Mouse (Mus musculus) gastrocnemius, postnatal 36 days (tissue): ENCODE measurements around the gene Icam5. TPM values are rescaled to one million over a fixed set of nuclear protein-coding genes. Genes with fewer than 3 reads are reported as not detected.
"Not testable (repeated sequence)": the region's sequence is repeated elsewhere in the genome, so short reads cannot be mapped to it uniquely, and the experiment has no call there.

Source experiments
- DNase-seq, 2 experiments: peaks; one replicate each; pipeline ENCODE4 v3.0.0; 2022
- intact Hi-C: fragments of 180-260 bp; cut with DNase I; formaldehyde crosslinking; loops from one replicate; pipeline ENCODE4 v1.15.1; 2025
- total RNA-seq, 2 experiments: library from RNA; stranded (reverse); gene quantifications; 2 replicates each; pipeline ENCODE4 v1.2.3; 2021

The Icam5 gene
- total RNA-seq, 2 experiments from 2014 or later, result not detected

DNA sequence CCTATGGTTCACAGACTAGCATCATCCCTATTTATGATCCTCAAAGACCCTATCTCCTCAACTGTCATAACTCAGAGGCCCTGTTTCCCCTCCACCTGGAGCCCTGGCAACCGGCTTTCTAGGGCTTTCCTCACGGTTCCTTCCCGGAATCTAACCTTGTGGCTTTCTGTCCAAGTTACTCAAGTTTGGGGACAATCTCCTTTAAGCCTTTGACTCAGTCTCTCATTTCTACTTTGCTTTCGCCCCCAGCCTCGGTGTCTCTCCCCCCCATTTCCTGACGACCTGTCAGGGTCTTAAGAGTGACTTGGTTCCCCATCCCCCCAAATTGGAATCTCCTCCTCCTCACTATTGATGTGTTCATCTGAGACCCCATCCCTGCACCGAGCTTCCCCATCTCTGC is 618 bp downstream of the Icam5 start:
- intact Hi-C loops, result loop anchor here (5.0 kb wide), 1 partner anchor 105 kb away; no protein-coding TSS in a partner anchor

GRCm38 (mm10) chr9:21033136-21033535 is 1.3 kb downstream of the Icam5 start:
- intact Hi-C loops, result loop anchor here (5.0 kb wide), 1 partner anchor 104 kb away; no protein-coding TSS in a partner anchor
- peak; percentile 81 to 82 for DNase-seq

More for the DNA sequence above, 618 bp downstream of the Icam5 start:
- DNase-seq, result no peak

DNA sequence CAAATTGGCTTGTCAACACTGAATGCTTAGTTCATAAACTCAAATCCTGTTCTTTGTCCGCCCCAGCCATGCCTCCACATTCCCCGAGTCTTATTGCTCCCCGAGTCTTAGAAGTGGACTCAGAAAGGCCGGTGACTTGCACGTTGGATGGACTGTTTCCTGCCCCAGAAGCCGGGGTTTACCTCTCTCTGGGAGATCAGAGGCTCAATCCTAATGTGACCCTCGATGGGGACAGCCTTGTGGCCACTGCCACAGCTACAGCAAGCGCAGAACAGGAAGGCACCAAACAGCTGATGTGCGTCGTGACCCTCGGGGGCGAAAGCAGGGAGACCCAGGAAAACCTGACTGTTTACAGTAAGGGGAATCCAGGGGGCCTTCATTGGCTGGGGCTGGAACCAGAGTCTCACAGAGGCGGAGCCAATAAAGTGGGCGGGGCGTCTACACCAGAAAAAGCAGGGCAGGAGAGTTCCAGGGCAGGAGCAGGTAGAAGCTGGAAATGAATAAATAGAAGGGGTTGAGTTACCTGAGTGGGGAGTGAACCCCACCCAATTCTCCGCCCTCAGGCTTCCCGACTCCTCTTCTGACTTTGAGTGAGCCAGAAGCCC is 2.7 kb downstream of the Icam5 start:
- DNase-seq, result no peak
- intact Hi-C loops, result loop anchor here (5.0 kb wide), 1 partner anchor 103 kb away; no protein-coding TSS in a partner anchor

DNA sequence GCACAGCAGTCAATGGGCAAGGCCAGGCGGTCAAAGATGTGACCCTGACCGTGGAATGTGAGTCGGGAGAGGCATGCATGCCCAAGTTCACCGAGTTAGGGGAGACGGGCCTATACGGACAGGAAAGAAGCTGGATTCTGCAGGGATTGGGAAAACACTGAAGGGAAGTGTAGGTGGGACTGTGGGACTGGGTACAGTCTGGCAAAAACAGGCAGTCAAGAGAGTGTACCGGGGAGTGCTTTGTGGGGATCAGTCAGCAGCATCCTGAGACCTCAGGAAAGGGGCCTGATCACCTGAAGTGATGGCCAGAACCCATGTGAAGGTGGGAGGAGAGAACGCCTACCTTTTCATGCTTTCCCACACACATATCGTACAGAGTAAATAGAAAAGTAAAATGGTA is 3.7 kb downstream of the Icam5 start:
- no peak for DNase-seq
- intact Hi-C loops, result no loop called here

DNA sequence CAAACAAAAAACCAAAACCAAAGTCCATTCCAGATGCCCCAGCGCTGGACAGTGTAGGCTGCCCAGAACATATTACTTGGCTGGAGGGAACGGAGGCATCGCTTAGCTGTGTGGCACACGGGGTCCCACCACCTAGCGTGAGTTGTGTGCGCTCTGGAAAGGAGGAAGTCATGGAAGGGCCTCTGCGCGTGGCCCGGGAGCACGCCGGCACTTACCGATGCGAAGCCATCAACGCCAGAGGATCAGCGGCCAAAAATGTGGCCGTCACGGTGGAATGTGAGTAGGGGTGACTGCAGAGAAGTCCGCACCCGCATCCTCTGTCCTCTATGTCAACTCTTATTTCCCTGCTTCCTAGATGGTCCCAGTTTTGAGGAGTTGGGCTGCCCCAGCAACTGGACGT is 4.3 kb downstream of the Icam5 start:
- DNase-seq, result no peak
- intact Hi-C loops, result no loop called here

- no peak for DNase-seq
- intact Hi-C loops, result no loop called here
These were observed 4.8 kb downstream of the Icam5 start for GRCm38 (mm10) chr9:21036666-21037065.

- no peak for DNase-seq
- intact Hi-C loops, result no loop called here
These were observed 5.6 kb downstream of the Icam5 start for GRCm38 (mm10) chr9:21037481-21037891.

GRCm38 (mm10) chr9:21039779-21040178 is 7.9 kb downstream of the Icam5 start:
- DNase-seq, result no peak
- intact Hi-C loops, result no loop called here

GRCm38 (mm10) chr9:21041308-21041707 is 9.4 kb downstream of the Icam5 start:
- intact Hi-C loops, result no loop called here
- DNase-seq, result no peak

DNA sequence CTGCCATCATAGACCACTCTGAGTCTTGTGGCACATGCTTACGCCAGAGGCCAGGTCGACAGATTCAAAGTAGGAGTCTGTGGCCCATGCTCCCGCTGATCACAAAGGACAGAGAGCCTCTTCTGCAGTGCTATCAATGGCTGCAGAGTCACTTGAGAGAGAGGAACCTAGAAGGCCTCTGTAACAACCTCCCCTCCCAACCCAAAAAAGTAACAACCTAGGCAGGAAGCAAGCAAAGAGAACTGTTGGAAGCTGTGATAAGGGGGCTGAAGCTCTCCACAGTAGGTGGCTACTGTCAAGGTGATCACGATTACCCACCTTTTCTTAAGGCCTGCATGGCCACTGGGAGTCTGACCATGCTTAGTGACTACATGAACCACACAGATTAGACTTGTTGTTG is 11.7 kb downstream of the Icam5 start:
- no peak for DNase-seq
- intact Hi-C loops, result no loop called here

DNA sequence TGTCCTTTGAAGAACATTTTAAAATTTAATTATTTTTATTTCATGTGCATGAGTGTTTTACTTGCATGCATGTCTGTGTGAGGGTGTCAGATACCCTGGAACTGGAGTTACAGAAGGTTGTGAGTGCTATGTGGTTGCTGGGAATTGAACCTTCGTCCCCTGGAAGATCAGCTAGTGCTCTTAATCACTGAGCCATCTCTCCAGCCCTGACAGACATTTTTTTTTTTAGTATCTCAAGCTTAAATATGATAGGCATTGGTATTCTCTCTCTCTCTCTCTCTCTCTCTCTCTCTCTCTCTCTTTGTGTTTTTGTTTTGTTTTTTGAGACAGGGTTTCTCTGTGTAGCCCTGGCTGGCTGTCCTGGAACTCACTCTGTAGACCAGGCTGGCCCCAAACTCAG is 12.9 kb downstream of the Icam5 start:
- intact Hi-C loops, result not testable (repeated sequence)

GRCm38 (mm10) chr9:21045235-21045634 is 13.4 kb downstream of the Icam5 start:
- no peak for DNase-seq
- intact Hi-C loops, result no loop called here

More for the DNA sequence above, 12.9 kb downstream of the Icam5 start:
- not testable (repeated sequence) for DNase-seq

DNA sequence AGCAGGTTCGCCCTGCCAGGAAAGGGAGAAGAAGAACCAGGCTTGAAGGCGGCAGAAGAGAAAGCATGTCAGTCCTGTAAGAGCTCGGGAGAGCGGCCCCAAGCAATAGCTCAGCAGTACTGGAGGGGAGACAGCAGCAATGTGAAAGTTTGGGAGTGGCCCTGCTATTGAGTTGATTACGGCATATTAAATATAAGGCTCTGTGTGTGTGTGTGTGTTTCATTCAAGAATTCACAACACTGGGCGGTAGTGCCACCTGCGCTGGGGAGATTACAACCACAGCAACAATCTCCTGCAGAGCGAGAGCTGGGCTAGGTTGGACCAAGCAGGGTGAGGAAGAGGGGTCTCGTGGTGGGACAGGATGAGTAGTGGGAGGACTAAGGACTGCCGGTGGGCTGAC is 19.7 kb downstream of the Icam5 start:
- DNase-seq, result no peak
- intact Hi-C loops, result no loop called here

- intact Hi-C loops, result no loop called here
- DNase-seq, result no peak
These were observed 31.1 kb downstream of the Icam5 start for GRCm38 (mm10) chr9:21062928-21063327.

DNA sequence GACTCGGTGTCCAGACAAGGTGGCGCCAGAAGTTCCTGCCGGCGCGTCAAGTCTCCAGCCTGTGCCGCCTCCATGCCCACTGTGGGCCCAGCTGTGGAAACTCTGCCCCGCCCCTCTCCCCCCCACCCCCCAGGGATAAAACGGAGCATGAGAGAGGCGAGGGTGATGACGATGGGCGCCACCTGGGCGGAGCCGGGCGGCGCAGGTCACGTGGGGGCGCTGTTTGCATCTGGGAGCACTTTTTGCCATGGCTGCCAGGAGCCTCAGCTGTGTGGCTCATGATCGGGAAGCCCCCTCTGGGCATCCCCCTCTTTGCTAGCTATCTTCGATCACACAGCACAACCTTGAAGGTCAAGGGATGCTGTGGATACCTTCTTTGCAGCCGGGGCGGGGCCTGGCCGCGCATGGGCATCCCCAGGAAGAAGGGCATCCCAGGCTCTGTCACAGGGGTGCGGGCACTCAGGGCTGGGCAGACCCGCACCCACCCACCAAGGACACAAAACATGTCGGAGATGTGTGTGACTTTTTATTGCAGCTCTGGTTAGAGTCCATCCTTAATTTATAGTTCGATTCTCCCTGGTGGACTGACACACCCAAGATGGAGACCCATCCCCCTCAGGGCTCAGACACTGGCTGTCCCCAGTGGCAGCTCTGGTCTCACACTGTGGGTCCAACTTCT is 35.3 kb downstream of the Icam5 start, which contains the start of gene Zglp1:
Gene Zglp1, minus strand, starts transcription at position 88 of the 679 bp plus-strand sequence.
- intact Hi-C loops, result no loop called here

DNA sequence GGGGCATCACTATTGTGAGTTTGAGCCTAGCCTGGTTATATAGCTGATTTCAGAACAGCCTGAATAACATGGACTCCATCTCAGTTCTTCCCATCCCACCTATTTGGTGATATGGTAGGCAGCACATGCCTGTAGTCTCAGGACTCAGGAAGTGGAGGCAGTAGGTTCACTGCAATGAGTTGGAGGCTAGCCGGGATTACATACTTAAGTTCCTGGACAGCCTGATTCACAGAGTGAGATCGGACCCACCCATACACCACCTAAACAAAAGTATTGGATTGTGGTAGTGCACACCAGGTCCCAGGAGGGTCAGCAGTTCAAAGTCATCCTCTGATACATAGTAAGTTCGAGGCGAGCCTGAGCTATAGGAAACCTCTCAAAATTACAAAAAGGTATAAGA is 40.8 kb downstream of the Icam5 start:
- intact Hi-C loops, result no loop called here
- no peak for DNase-seq

More for the DNA sequence above, 35.3 kb downstream of the Icam5 start, which contains the start of gene Zglp1:
- no peak for DNase-seq

GRCm38 (mm10) chr9:21073044-21073840 is 41.4 kb downstream of the Icam5 start, which contains the start of the genes Gm49373 and Fdx1l:
Gene Gm49373, minus strand, starts transcription at chr9:21073096.
Gene Fdx1l, minus strand, starts transcription at chr9:21073614.
- peak; percentile 82 to 83 for DNase-seq
- intact Hi-C loops, result no loop called here

DNA sequence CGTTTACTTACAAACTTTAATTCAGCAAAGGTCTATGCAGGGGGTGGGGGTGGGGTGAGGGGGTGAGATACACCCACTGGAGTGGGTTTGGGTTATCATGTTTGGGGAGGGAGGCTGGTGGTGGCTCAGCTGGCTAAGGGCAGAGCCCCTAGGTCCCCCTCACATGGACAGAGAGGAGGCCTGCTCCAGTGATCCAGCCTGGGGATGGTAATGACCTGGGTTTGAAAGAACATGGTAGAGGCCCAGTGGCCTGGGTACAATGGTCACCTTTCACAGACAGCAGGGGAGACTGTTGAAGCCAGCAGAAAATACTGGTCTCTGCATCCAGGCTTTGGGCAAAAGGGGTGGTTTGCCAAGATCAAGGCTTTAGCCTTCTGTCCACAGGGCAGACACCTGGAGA is 42.3 kb downstream of the Icam5 start:
- intact Hi-C loops, result no loop called here

DNA sequence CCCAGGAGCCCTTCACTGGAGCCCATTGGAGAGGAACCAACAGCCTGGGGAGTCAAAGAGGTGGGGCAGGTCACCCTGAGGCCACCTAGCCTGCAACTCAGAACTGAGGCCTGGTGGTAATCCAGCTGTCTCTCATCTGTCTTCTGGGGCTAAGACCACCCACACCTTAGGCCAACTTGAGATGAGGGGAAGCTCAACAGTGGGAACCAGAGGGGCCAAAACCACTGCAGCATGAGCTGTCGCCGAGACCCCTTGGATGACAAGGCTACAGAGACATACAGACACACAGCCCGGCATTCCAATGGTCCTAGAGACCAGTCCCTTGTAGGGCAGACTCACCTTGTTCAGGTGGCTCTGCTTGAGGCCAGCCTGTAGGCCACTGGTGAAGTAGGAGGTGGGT is 43.8 kb downstream of the Icam5 start:
- intact Hi-C loops, result no loop called here
- DNase-seq, result no peak

More for the DNA sequence above, 42.3 kb downstream of the Icam5 start:
- no peak for DNase-seq

DNA sequence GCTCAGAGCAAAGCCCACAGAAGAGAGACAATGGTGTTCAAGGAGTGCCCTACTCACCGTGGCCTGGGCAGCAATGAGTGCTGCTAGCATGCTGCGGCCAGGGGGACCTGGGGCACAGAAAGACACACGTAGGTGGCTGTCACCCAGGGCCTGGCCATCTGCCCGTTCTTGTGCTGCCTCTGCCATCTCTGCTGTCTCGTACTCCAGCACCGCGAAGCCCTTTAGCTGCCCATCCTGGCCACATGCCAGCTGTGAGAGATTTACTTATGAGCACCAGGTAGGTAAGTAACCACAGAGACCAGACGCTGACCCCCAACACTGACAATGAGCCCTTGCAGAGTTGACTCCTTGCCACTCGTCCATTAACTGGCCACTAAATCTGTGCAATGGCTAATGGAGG is 49.3 kb downstream of the Icam5 start:
- no peak for DNase-seq
- intact Hi-C loops, result no loop called here

DNA sequence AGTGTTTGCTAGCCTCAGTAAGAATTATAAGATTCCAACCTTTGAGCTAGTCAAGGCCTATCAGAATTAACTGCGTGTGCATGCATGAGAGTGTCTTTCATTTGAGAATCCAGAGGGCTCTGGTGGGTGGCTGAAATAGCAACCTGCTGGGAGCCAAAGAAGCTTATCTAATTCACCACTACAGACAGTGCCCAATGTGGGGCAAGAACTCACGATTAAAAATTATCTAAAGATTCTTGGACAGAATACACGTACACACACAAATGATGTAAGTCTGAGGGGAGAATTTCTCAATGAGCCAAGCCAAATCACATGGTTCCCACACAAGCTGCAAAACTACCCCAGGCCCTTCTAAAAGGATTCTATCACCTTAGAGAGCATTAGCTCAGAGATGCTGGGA is 51.5 kb downstream of the Icam5 start:
- intact Hi-C loops, result no loop called here
- DNase-seq, result no peak
